Mouse (Mus musculus): ENCODE measurements around the gene Ncor2. TPM values are rescaled to one million over a fixed set of nuclear protein-coding genes. Genes with fewer than 3 reads are reported as not detected.

Gene Ncor2
- total and polyA plus RNA-seq, 2 experiments = 7.1 to 15.0 TPM

DNA sequence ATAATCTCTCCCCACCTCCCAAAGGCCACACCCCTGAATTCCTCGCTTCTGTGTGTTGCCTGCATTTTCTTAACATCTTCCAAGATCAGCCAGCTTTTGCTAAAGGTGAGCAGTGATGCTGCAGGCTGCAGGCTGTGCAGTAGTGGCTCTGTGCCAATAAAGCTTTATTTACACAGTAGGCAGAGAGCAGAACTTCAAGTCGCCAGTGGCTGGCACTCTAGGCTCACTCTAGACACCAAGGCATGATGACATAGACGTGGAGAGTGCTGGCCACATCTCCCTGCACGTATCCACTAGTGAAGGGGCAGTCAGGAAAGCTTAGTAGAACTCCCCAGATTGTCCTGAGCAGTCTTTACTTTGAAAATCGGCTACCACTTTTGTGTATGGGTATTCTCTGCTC lies 100.8 kb downstream of the Ncor2 start:
- no peaks in the 10 kb centered on the region for H3K27me3 ChIP-seq (ENCODE audit: control insufficient read depth, insufficient read depth, low read length)
- peaks cover 34% of the 10 kb centered on the region for H3K4me1 ChIP-seq (ENCODE audit: control insufficient read depth, insufficient read depth, low read length)
- DNase-seq (ENCODE audit: extremely low read depth, low read depth, low spot score) = peak; percentile 38
- H3K4me3 ChIP-seq (ENCODE audit: insufficient read depth, low read depth, low read length) = no peak overlapping the region
- H3K27ac ChIP-seq (replicated peaks; ENCODE audit: insufficient read depth, low read depth, low read length) = no peak overlapping the region
- TF ChIP-seq CTCF (IDR thresholded peaks at IDR 0.05; ENCODE audit: low read depth, low read length) (peak; percentile 43; the same call in 1 of the 2 replicates), POLR2A (IDR thresholded peaks at IDR 0.05; ENCODE audit: extremely low read depth, insufficient read depth, low read length) (no peak)
- H3K36me3 ChIP-seq (ENCODE audit: control insufficient read depth, insufficient read depth, low read length) = no peaks in the 10 kb centered on the region
- WGBS = 49% methylated on average over 5 of the region's 5 CpGs
- no peak overlapping the region for H3K9ac ChIP-seq (ENCODE audit: low read depth, low read length)
- H3K79me2 ChIP-seq (ENCODE audit: control insufficient read depth, insufficient read depth, low read length) = peaks cover 14% of the 10 kb centered on the region

DNA sequence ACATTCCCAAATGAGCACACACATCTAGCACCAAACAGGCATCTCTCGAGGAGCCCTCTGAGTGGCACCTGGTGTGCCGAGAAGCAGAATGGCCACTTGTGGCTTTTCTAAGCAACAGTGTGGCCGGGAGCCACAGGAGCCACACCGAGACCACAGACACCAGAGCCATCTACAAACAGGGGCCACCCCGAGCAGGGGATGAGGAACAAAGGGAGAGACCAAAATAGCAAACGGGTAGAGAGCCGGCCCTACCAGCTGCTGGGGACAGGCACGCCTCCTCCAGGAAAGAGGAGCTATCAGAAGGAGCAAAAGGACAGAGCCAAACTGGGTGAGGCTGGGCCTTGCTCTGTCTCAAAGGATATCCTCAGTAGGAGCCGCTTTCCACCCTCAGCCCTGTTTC lies 102.8 kb downstream of the Ncor2 start:
- TF ChIP-seq POLR2A (IDR thresholded peaks at IDR 0.05; ENCODE audit: extremely low read depth, insufficient read depth, low read length) = no peak
- TF ChIP-seq CTCF (IDR thresholded peaks at IDR 0.05; ENCODE audit: low read depth, low read length) = no peak
- Histone ChIP-seq H3K27me3 (ENCODE audit: control insufficient read depth, insufficient read depth, low read length) (no peaks in the 10 kb centered on the region), H3K36me3 (ENCODE audit: control insufficient read depth, insufficient read depth, low read length) (no peaks in the 10 kb centered on the region), H3K4me3 (ENCODE audit: insufficient read depth, low read depth, low read length) (no peak overlapping the region), H3K4me1 (ENCODE audit: control insufficient read depth, insufficient read depth, low read length) (peaks cover 35% of the 10 kb centered on the region), H3K9ac (ENCODE audit: low read depth, low read length) (no peak overlapping the region), H3K79me2 (ENCODE audit: control insufficient read depth, insufficient read depth, low read length) (peaks cover 21% of the 10 kb centered on the region), H3K27ac (replicated peaks; ENCODE audit: insufficient read depth, low read depth, low read length) (no peak overlapping the region)
- DNase-seq (ENCODE audit: extremely low read depth, low read depth, low spot score) = no peak
- 70% methylated on average over 9 of the region's 9 CpGs for WGBS

DNA sequence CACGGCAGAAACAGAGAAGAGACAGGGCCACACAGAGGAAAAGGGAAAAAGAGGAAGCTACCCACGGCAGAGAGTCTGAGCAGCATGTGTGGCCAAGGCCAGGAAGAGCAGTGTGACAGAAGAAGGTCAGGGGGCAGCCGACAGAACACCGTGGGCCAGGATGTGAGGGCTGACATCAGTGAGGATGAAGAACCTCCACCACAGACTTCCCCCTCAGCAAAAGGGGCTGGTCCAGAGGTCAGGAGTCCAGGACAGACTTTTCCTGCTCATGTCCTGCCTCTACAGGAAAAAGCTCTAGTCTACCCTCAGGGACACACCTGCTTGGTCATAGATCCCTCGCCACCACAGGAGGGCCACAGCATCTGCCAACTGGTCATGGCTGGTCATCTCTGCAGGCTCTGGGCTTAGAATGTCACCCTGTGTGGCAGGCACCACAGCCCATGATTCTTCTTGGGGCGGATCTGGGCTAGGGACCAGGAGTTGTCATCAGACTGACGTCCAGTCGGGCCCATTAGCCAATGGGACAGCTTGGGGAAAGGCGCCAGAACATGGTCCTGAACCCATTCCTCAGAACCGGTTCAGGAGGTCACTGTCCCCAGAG lies 104.3 kb downstream of the Ncor2 start:
- WGBS = 8% methylated on average over 10 of the region's 10 CpGs
- H3K4me3 ChIP-seq (ENCODE audit: insufficient read depth, low read depth, low read length) = no peak overlapping the region
- H3K27ac ChIP-seq (replicated peaks; ENCODE audit: insufficient read depth, low read depth, low read length) = peak overlapping the region; percentile 72
- no peaks in the 10 kb centered on the region for H3K36me3 ChIP-seq (ENCODE audit: control insufficient read depth, insufficient read depth, low read length)
- peaks cover 40% of the 10 kb centered on the region for H3K4me1 ChIP-seq (ENCODE audit: control insufficient read depth, insufficient read depth, low read length)
- peak; percentile 94 for DNase-seq (ENCODE audit: extremely low read depth, low read depth, low spot score)
- H3K27me3 ChIP-seq (ENCODE audit: control insufficient read depth, insufficient read depth, low read length) = no peaks in the 10 kb centered on the region
- H3K79me2 ChIP-seq (ENCODE audit: control insufficient read depth, insufficient read depth, low read length) = peaks cover 15% of the 10 kb centered on the region
- TF ChIP-seq POLR2A (IDR thresholded peaks at IDR 0.05; ENCODE audit: extremely low read depth, insufficient read depth, low read length) (no peak), CTCF (IDR thresholded peaks at IDR 0.05; ENCODE audit: low read depth, low read length) (peak; percentile 38)
- H3K9ac ChIP-seq (ENCODE audit: low read depth, low read length) = peak overlapping the region; percentile 12

DNA sequence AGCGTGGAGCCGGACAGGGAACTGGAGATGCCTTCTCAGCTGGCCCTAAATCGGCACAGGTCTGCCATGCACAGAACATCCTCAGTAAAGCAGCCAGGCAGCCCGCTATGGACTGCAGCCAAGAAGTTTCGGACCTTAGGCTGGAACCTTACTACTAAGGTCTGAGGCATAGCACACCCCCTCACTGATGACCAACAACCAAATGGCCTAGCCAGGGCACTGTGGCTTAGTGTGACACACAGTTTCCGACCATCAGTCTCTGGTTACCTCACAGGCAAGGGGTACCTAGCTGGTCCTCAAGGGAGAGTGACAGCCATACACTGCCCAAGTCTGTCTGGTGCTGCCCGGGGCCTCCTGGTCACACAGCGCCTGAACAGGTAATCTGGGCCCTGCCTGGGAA lies 105.1 kb downstream of the Ncor2 start:
- H3K9ac ChIP-seq (ENCODE audit: low read depth, low read length) = no peak overlapping the region
- peak overlapping the region; percentile 51 for H3K27ac ChIP-seq (replicated peaks; ENCODE audit: insufficient read depth, low read depth, low read length)
- H3K4me3 ChIP-seq (ENCODE audit: insufficient read depth, low read depth, low read length) = no peak overlapping the region
- peaks cover 40% of the 10 kb centered on the region for H3K4me1 ChIP-seq (ENCODE audit: control insufficient read depth, insufficient read depth, low read length)
- H3K27me3 ChIP-seq (ENCODE audit: control insufficient read depth, insufficient read depth, low read length) = no peaks in the 10 kb centered on the region
- peaks cover 13% of the 10 kb centered on the region; the same call in 1 of the 2 replicates for H3K79me2 ChIP-seq (ENCODE audit: control insufficient read depth, insufficient read depth, low read length)
- TF ChIP-seq CTCF (IDR thresholded peaks at IDR 0.05; ENCODE audit: low read depth, low read length) (no peak), POLR2A (IDR thresholded peaks at IDR 0.05; ENCODE audit: extremely low read depth, insufficient read depth, low read length) (no peak)
- H3K36me3 ChIP-seq (ENCODE audit: control insufficient read depth, insufficient read depth, low read length) = no peaks in the 10 kb centered on the region
- WGBS = 49% methylated on average over 8 of the region's 8 CpGs
- no peak for DNase-seq (ENCODE audit: extremely low read depth, low read depth, low spot score)

DNA sequence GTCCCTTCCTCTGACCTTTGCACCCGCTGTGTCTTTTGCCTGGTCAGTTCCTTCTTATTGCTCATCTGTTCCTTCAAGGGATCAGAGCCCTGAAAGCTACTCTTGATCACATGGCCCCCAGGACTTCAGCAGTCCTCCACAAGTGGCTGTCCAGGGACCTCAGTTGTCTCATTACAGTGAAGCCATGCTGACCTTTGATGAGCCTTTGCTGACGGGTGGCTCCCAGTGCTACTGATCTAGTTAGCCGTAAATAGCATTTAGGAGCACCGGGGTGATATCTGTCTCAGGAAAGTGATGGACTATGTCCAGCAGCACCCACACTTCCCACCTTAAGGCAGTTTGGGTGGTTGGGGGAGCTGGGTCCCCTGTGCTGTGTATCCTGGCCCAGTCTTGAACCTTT lies 105.7 kb downstream of the Ncor2 start:
- WGBS = 76% methylated on average over 4 of the region's 4 CpGs
- Histone ChIP-seq H3K36me3 (ENCODE audit: control insufficient read depth, insufficient read depth, low read length) (no peaks in the 10 kb centered on the region), H3K27ac (replicated peaks; ENCODE audit: insufficient read depth, low read depth, low read length) (no peak overlapping the region), H3K4me1 (ENCODE audit: control insufficient read depth, insufficient read depth, low read length) (peaks cover 40% of the 10 kb centered on the region), H3K9ac (ENCODE audit: low read depth, low read length) (no peak overlapping the region), H3K4me3 (ENCODE audit: insufficient read depth, low read depth, low read length) (no peak overlapping the region), H3K27me3 (ENCODE audit: control insufficient read depth, insufficient read depth, low read length) (no peaks in the 10 kb centered on the region), H3K79me2 (ENCODE audit: control insufficient read depth, insufficient read depth, low read length) (peaks cover 13% of the 10 kb centered on the region; the same call in 1 of the 2 replicates)
- TF ChIP-seq CTCF (IDR thresholded peaks at IDR 0.05; ENCODE audit: low read depth, low read length) = no peak
- TF ChIP-seq POLR2A (IDR thresholded peaks at IDR 0.05; ENCODE audit: extremely low read depth, insufficient read depth, low read length) = no peak
- DNase-seq (ENCODE audit: extremely low read depth, low read depth, low spot score) = no peak

DNA sequence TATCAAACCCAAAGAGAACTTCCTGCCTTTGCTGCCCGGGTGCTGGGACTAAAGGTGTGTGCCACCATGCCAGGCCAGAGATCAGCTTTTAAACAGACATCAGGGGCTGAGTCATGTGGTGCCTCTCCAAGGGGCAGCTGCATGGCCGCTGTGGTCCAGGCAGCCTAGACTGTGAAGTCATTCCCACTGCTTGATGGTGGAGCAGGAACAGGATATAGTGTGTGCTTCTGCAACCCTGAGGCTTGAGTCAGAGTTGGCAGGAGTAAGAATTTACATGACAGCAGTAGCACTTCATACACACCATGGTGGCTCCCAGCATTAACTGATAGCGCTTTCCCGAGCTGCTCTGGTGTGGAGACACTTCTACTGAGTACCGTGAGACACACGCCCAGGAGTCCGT lies 106.6 kb downstream of the Ncor2 start:
- 64% methylated on average over 7 of the region's 7 CpGs for WGBS
- H3K36me3 ChIP-seq (ENCODE audit: control insufficient read depth, insufficient read depth, low read length) = no peaks in the 10 kb centered on the region
- peaks cover 40% of the 10 kb centered on the region for H3K4me1 ChIP-seq (ENCODE audit: control insufficient read depth, insufficient read depth, low read length)
- TF ChIP-seq CTCF (IDR thresholded peaks at IDR 0.05; ENCODE audit: low read depth, low read length) = no peak
- TF ChIP-seq POLR2A (IDR thresholded peaks at IDR 0.05; ENCODE audit: extremely low read depth, insufficient read depth, low read length) = no peak
- no peak overlapping the region for H3K4me3 ChIP-seq (ENCODE audit: insufficient read depth, low read depth, low read length)
- H3K27ac ChIP-seq (replicated peaks; ENCODE audit: insufficient read depth, low read depth, low read length) = no peak overlapping the region
- H3K79me2 ChIP-seq (ENCODE audit: control insufficient read depth, insufficient read depth, low read length) = peaks cover 13% of the 10 kb centered on the region; the same call in 1 of the 2 replicates
- H3K27me3 ChIP-seq (ENCODE audit: control insufficient read depth, insufficient read depth, low read length) = no peaks in the 10 kb centered on the region
- DNase-seq (ENCODE audit: extremely low read depth, low read depth, low spot score) = no peak
- H3K9ac ChIP-seq (ENCODE audit: low read depth, low read length) = no peak overlapping the region
